Mouse (Mus musculus): Measurements from ENCODE around the gene Gm49361. TPM values are rescaled to one million over a fixed set of nuclear protein-coding genes. Genes with fewer than 3 reads are reported as not detected.
"Not testable (repeated sequence)": the region's sequence is repeated elsewhere in the genome, so short reads cannot be mapped to it uniquely, and the experiment has no call there.

Gm49361 gene
- total RNA-seq, 2 experiments from 2014 or later = 0.40 to 1.8 TPM

DNA sequence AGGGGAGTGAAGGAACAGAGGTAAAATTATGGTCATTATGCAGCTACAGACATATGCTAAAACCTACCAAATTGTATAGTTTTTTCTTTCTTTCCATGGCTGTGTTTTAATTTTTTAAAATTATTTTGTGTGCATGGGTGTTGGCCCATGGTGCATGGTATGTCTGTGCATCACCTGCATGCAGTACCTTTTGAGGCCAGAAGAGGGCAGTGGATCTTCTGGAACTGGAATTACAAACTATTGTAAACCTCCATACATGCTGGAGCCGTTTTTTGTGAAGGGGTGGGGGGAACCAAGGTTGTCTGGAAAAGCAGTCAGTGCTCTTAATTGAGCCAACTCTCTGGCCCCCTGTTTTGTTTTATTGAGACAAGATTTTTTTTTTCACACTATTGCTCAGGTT is 61.3 kb downstream of the Gm49361 start:
- Histone ChIP-seq H3K27ac (no peak overlapping the region), H3K4me3 (no peak overlapping the region)
- peak in 1 of 2 experiments; percentile 35 for DNase-seq (ENCODE audit: extremely low spot score in 1 of 2, low spot score in 2 of 2)
- intact Hi-C loops (cut with DNase I) = loop anchor here (5.0 to 10.0 kb wide), 2 partner anchors 113 to 140 kb away; partner anchors contain the start of genes Mrpl57, Sap18 and Ska3
- peak; percentile 77 for TF ChIP-seq CTCF (IDR thresholded peaks at IDR 0.05)

DNA sequence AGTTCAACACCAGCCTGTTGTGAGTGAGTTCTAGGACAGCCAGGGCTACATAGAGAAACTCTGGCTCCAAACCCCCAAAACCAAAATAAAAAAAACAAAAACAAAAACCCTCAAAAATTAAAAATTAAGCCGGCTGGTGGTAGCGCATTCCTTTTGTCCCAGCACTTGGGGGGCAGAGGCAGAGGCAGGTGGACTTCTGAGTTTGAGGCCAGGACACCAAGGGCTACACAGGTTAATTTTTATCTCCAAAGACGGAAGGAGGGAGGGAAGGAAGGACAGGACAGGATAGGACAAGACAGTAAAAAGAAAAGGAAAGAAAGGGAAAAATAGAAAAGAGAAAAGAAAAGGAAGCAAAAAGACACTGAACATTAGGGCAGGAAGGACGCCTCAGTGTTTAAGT is 63.2 kb downstream of the Gm49361 start:
- no peak for DNase-seq (ENCODE audit: extremely low spot score in 1 of 2, low spot score in 2 of 2)
- Histone ChIP-seq H3K4me3 (no peak overlapping the region), H3K27ac (no peak overlapping the region)
- TF ChIP-seq CTCF (IDR thresholded peaks at IDR 0.05) = no peak
- intact Hi-C loops (cut with DNase I) = loop anchor here (5.0 to 10.0 kb wide), 2 partner anchors 115 to 142 kb away; partner anchors contain the start of genes Mrpl57, Sap18 and Ska3

DNA sequence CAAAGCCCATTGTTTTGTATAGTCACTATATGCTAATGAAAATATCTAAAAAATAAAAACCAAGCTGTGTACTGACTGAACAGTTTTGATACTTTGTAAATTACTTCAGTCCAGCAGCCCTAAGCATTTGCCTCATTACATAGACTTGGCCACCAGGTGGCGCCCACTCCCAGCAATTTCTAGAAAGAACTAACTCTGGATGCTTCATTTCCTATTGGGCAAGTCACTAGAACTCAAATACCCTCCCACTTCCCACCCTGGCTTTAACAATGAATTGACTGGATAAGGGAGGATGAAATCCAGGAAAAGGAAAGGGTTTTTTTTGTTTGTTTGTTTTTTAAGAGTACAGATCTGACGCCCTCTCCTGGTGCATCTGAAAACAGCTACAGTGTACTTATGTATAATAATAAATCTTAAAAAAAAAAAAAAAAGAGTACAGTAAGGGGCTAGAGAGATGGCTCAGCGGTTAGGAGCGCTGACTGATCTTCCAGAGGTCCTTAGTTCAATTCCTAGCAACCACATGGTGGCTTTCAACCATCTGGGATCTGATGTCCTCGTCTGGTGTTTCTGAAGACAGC is 65.9 kb downstream of the Gm49361 start:
- Histone ChIP-seq H3K4me3 (no peak overlapping the region), H3K27ac (no peak overlapping the region)
- peak; percentile 81 to 84 for DNase-seq (ENCODE audit: extremely low spot score in 1 of 2, low spot score in 2 of 2)
- intact Hi-C loops (cut with DNase I) = loop anchor here (1.0 to 10.0 kb wide), 6 partner anchors 67 to 1435 kb away; partner anchors contain the start of genes Gm49361, Mrpl57, Sap18 and Ska3
- peak; percentile 93 for TF ChIP-seq CTCF (IDR thresholded peaks at IDR 0.05)

GRCm38 (mm10) chr14:57679523-57679922 is 66.4 kb downstream of the Gm49361 start:
- no peak for DNase-seq (ENCODE audit: extremely low spot score in 1 of 2, low spot score in 2 of 2)
- intact Hi-C loops (cut with DNase I) = loop anchor here (2.0 kb wide), 1 partner anchor 307 kb away; no protein-coding TSS in a partner anchor
- no peak overlapping the region for H3K4me3 ChIP-seq
- no peak overlapping the region for H3K27ac ChIP-seq
- TF ChIP-seq CTCF (IDR thresholded peaks at IDR 0.05) = no peak

- intact Hi-C loops (cut with DNase I) = no loop called here
These were observed 70.4 kb downstream of the Gm49361 start for GRCm38 (mm10) chr14:57675481-57675880.

DNA sequence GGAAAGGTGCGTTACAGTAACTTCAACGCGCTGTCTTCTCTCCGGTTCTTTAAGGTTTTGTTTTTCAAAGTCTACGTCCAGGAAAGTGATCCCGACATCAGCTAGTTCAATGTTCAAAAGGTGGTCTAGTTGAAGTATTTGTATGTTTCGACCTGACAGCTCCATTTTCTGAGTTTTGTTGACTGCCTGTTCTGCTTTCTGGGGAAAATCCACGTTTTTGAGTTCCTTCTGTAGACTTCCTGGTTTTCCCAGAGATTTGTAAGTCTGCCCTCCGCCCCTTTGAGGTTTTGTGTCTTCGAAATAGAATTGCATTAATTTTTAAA is 80.3 kb downstream of the Gm49361 start:
- no peak for DNase-seq (ENCODE audit: extremely low spot score in 1 of 2, low spot score in 2 of 2)
- Histone ChIP-seq H3K27ac (peak overlapping the region; percentile 94), H3K4me3 (peak overlapping the region; percentile 86)
- TF ChIP-seq CTCF (IDR thresholded peaks at IDR 0.05) = no peak
- intact Hi-C loops (cut with DNase I) = no loop called here

More at GRCm38 (mm10) chr14:57675481-57675880, 70.4 kb downstream of the Gm49361 start:
- Histone ChIP-seq H3K4me3 (no peak overlapping the region), H3K27ac (no peak overlapping the region)
- TF ChIP-seq CTCF (IDR thresholded peaks at IDR 0.05) = peak; percentile 21; the same call in 1 of the 2 replicates
- DNase-seq (ENCODE audit: extremely low spot score in 1 of 2, low spot score in 2 of 2) = no peak

- peak; percentile 83 to 87 for DNase-seq (ENCODE audit: extremely low spot score in 1 of 2, low spot score in 2 of 2)
- intact Hi-C loops (cut with DNase I) = no loop called here
- peak; percentile 43 for TF ChIP-seq CTCF (IDR thresholded peaks at IDR 0.05)
- H3K4me3 ChIP-seq = peak within 1 kb of the TSS; percentile 86
- peak within 1 kb of the TSS; percentile 94 for H3K27ac ChIP-seq
These were observed 80.9 kb downstream of the Gm49361 start, which contains the start of gene Xpo4 for GRCm38 (mm10) chr14:57664822-57665627. Xpo4 (minus strand) TSS chr14:57665430.

GRCm38 (mm10) chr14:57664311-57664821 is 81.5 kb downstream of the Gm49361 start:
- no peak for TF ChIP-seq CTCF (IDR thresholded peaks at IDR 0.05)
- peak in 1 of 2 experiments; percentile 12 for DNase-seq (ENCODE audit: extremely low spot score in 1 of 2, low spot score in 2 of 2)
- intact Hi-C loops (cut with DNase I) = no loop called here

DNA sequence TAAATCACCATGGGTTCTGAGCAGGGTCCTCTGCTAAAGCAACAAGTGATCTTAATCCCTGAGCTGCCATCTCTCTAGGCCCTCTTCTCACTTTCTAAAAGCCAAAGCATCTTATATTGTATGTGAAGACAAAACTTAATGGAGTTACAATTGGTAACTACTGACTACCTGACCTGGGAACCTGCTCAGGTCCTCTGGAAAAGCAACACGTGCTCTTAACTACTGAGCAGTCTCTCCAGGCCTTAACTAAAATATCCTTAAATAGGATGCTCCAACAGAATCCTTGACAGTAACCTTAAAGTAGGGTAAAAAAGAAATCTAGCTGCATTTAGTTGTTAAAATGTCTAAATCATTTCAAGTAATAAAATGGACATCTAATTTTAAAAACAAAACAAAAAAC is 82.3 kb downstream of the Gm49361 start:
- Histone ChIP-seq H3K4me3 (peak overlapping the region; percentile 86), H3K27ac (no peak overlapping the region)
- no peak for DNase-seq (ENCODE audit: extremely low spot score in 1 of 2, low spot score in 2 of 2)
- TF ChIP-seq CTCF (IDR thresholded peaks at IDR 0.05) = no peak
- intact Hi-C loops (cut with DNase I) = no loop called here

More at GRCm38 (mm10) chr14:57664311-57664821, 81.5 kb downstream of the Gm49361 start:
- Histone ChIP-seq H3K27ac (peak overlapping the region; percentile 94), H3K4me3 (peak overlapping the region; percentile 86)

DNA sequence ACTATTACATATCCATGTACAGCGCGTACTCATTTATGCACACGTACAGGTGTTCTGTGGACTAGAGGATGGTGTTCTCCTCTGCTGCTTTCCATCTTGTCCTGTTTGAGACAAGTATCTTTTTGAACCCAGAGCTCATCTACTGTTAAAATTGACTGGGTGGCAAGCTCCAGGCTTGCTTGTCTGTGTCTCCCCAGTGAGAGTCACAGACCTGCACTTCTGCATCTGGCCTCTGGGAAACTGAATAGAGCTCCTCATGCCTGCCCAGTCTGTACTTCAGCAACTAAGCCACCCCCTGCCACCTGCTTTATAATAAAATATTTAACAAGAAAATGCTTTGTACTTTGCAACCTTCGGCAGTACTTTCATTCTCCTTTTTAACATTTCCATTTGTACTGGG is 87.6 kb downstream of the Gm49361 start:
- intact Hi-C loops (cut with DNase I) = no loop called here
- H3K27ac ChIP-seq = no peak overlapping the region
- no peak for DNase-seq (ENCODE audit: extremely low spot score in 1 of 2, low spot score in 2 of 2)
- no peak overlapping the region for H3K4me3 ChIP-seq
- TF ChIP-seq CTCF (IDR thresholded peaks at IDR 0.05) = peak; percentile 19; the same call in 1 of the 2 replicates

DNA sequence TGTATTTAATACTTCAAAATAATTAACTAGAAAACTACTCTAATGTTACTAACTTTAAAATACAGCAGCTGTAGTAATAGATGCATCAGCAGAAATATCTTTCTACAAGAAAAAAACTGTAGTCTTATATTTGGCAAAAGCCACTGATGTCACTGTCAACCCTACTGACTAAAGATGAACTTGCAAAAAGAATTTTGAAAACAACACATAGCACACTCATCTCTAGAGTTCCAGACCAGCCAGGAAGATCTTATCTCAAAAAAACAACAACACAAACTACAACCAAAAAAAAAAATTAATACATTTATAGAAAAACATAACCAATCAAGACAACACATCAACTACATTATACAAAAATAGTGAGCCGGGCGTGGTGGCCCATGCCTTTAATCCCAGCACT is 88.4 kb downstream of the Gm49361 start:
- TF ChIP-seq CTCF (IDR thresholded peaks at IDR 0.05) = no peak
- DNase-seq (ENCODE audit: extremely low spot score in 1 of 2, low spot score in 2 of 2) = no peak
- Histone ChIP-seq H3K27ac (no peak overlapping the region), H3K4me3 (no peak overlapping the region)
- intact Hi-C loops (cut with DNase I) = no loop called here

DNA sequence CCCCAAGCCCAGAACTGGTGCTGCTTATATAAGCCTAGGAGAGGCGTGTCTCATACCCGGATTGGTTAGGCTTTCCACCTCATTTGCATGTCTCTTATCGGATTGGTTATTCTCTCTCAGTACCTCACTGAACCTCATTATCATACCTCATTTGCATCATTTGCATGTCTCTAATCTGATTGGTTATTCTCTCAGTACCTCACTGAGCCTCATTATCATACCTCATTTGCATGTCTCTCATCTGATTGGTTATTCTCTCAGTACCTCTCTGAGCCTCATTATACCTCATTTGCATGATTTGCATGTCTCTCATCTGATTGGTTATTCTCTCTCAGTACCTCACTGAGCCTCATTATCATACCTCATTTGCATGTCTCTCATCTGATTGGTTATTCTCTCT is 89.4 kb downstream of the Gm49361 start:
- H3K4me3 ChIP-seq; H3K27ac ChIP-seq; intact Hi-C loops (cut with DNase I); DNase-seq (ENCODE audit: extremely low spot score in 1 of 2, low spot score in 2 of 2): not testable (repeated sequence)

Data from left cerebral cortex, adult 2 months (tissue).